Mouse (Mus musculus) stomach, embryonic 14.5 days (tissue): ENCODE results near the gene Zfp318. TPM values are rescaled to one million over a fixed set of nuclear protein-coding genes. Genes with fewer than 3 reads are reported as not detected.

Experiments
- polyA plus RNA-seq: library from polyadenylated mRNA; unstranded; fragments of >200 nt; fragmentation: Nextera tagmentation; extraction: Ambion mirVana; gene quantifications from 2 replicates; pipeline ENCODE4 v1.2.1, GENCODE M21; 2014

Gene Zfp318
- polyA plus RNA-seq, 1 experiment from 2014 or later, result 16.5 TPM

Other genes with a start within 250 kb of the Zfp318 start
- gene Rsph9, start 239.5 kb upstream of the Zfp318 start, polyA plus RNA-seq, result 13.1 and 15.8 TPM in 2 replicates
- 32.2 and 35.3 TPM in 2 replicates for gene Mad2l1bp, start 230.2 kb upstream of the Zfp318 start, polyA plus RNA-seq
- gene Gtpbp2, start 222.7 kb upstream of the Zfp318 start, polyA plus RNA-seq, result 33.0 and 36.3 TPM in 2 replicates
- gene Polh, start 181.1 kb upstream of the Zfp318 start, polyA plus RNA-seq, result 14.3 and 14.7 TPM in 2 replicates
- gene Xpo5, start 180.9 kb upstream of the Zfp318 start, polyA plus RNA-seq, result 47.9 and 48.4 TPM in 2 replicates
- gene Polr1c, start 135.7 kb upstream of the Zfp318 start, polyA plus RNA-seq, result 86.8 and 87.9 TPM in 2 replicates
- 104 and 106 TPM in 2 replicates for gene Yipf3, start 135.7 kb upstream of the Zfp318 start, polyA plus RNA-seq
- 0.55 and 0.85 TPM in 2 replicates for gene Lrrc73, start 130.2 kb upstream of the Zfp318 start, polyA plus RNA-seq
- gene Tjap1, start 100.7 kb upstream of the Zfp318 start, polyA plus RNA-seq, result 46.4 and 48.8 TPM in 2 replicates
- gene Dlk2, start 86.3 kb upstream of the Zfp318 start, polyA plus RNA-seq, result 2.8 and 3.9 TPM in 2 replicates
- 4.6 and 4.9 TPM in 2 replicates for gene Abcc10, start 55.4 kb upstream of the Zfp318 start, polyA plus RNA-seq
- 1.3 and 1.7 TPM in 2 replicates for gene Crip3, start 45.2 kb downstream of the Zfp318 start, polyA plus RNA-seq
- not detected in 2 replicates for gene Slc22a7, start 54.7 kb downstream of the Zfp318 start, polyA plus RNA-seq
- gene Ttbk1, start 103.9 kb downstream of the Zfp318 start, polyA plus RNA-seq, result 0.25 and 0.27 TPM in 2 replicates
- gene Dnph1, start 113.0 kb downstream of the Zfp318 start, polyA plus RNA-seq, result 56.3 and 65.5 TPM in 2 replicates
- gene Cul9, start 162.7 kb downstream of the Zfp318 start, polyA plus RNA-seq, result 3.6 and 5.6 TPM in 2 replicates
- gene Srf, start 172.4 kb downstream of the Zfp318 start, polyA plus RNA-seq, result 12.2 and 15.7 TPM in 2 replicates
- 37.6 and 45.2 TPM in 2 replicates for gene Ptk7, start 245.8 kb downstream of the Zfp318 start, polyA plus RNA-seq